Mouse (Mus musculus): Measurements from ENCODE around the gene Eif4e3. TPM values are rescaled to one million over a fixed set of nuclear protein-coding genes. Genes with fewer than 3 reads are reported as not detected.

The Eif4e3 gene
- total and polyA plus RNA-seq, 2 experiments from 2014 or later, result 6.0 to 12.9 TPM

- Histone ChIP-seq H3K9me3 (ENCODE audit: low read length) (no peaks in the 10 kb centered on the region), H3K27me3 (ENCODE audit: insufficient read depth, low read length) (no peaks in the 10 kb centered on the region), H3K36me3 (ENCODE audit: insufficient read depth) (peaks cover 24% of the 10 kb centered on the region), H3K27ac (ENCODE audit: low read depth, low read length) (no peak overlapping the region), H3K4me2 (ENCODE audit: low read depth) (no peak overlapping the region), H3K4me3 (ENCODE audit: low read depth, low read length) (no peak overlapping the region), H3K9ac (no peak overlapping the region), H3K4me1 (ENCODE audit: insufficient read depth) (no peaks in the 10 kb centered on the region)
- DNase-seq (no peak), ATAC-seq (no peak)
- 41% methylated on average over 8 of the region's 8 CpGs for WGBS
- TF ChIP-seq CTCF (IDR thresholded peaks at IDR 0.05; ENCODE audit: low read depth), result no peak
Measured at GRCm38 (mm10) chr6:99636801-99637200, 29.8 kb downstream of the Eif4e3 start.

GRCm38 (mm10) chr6:99636121-99636520 is 30.4 kb downstream of the Eif4e3 start:
- TF ChIP-seq CTCF (IDR thresholded peaks at IDR 0.05; ENCODE audit: low read depth), result no peak
- no peak overlapping the region for H3K4me2 ChIP-seq (ENCODE audit: low read depth)
- DNase-seq (no peak), ATAC-seq (peak; percentile 40; the same call in 1 of the 2 replicates)
- peaks cover 28% of the 10 kb centered on the region for H3K36me3 ChIP-seq (ENCODE audit: insufficient read depth)
- no peaks in the 10 kb centered on the region for H3K9me3 ChIP-seq (ENCODE audit: low read length)
- H3K27me3 ChIP-seq (ENCODE audit: insufficient read depth, low read length), result no peaks in the 10 kb centered on the region
- H3K4me1 ChIP-seq (ENCODE audit: insufficient read depth), result no peaks in the 10 kb centered on the region
- no peak overlapping the region for H3K4me3 ChIP-seq (ENCODE audit: low read depth, low read length)
- WGBS, result 53% methylated on average over 9 of the region's 9 CpGs
- H3K27ac ChIP-seq (ENCODE audit: low read depth, low read length), result no peak overlapping the region
- no peak overlapping the region for H3K9ac ChIP-seq

- TF ChIP-seq CTCF (IDR thresholded peaks at IDR 0.05; ENCODE audit: low read depth), result no peak
- WGBS, result 89% methylated on average over 32 of the region's 32 CpGs
- H3K27me3 ChIP-seq (ENCODE audit: insufficient read depth, low read length), result no peaks in the 10 kb centered on the region
- no peak overlapping the region for H3K9ac ChIP-seq
- H3K36me3 ChIP-seq (ENCODE audit: insufficient read depth), result peaks cover 19% of the 10 kb centered on the region
- no peaks in the 10 kb centered on the region for H3K9me3 ChIP-seq (ENCODE audit: low read length)
- no peak overlapping the region for H3K4me2 ChIP-seq (ENCODE audit: low read depth)
- ATAC-seq, result no peak
- H3K4me1 ChIP-seq (ENCODE audit: insufficient read depth), result no peaks in the 10 kb centered on the region
- no peak for DNase-seq
- no peak overlapping the region for H3K27ac ChIP-seq (ENCODE audit: low read depth, low read length)
- no peak overlapping the region for H3K4me3 ChIP-seq (ENCODE audit: low read depth, low read length)
Measured at GRCm38 (mm10) chr6:99632121-99632980, 34.2 kb downstream of the Eif4e3 start.

GRCm38 (mm10) chr6:99631637-99632036 is 34.9 kb downstream of the Eif4e3 start:
- no peak overlapping the region for H3K9ac ChIP-seq
- no peaks in the 10 kb centered on the region for H3K4me1 ChIP-seq (ENCODE audit: insufficient read depth)
- no peak for ATAC-seq
- no peak for TF ChIP-seq CTCF (IDR thresholded peaks at IDR 0.05; ENCODE audit: low read depth)
- H3K4me3 ChIP-seq (ENCODE audit: low read depth, low read length), result no peak overlapping the region
- WGBS, result 83% methylated on average over 5 of the region's 5 CpGs
- H3K27ac ChIP-seq (ENCODE audit: low read depth, low read length), result no peak overlapping the region
- H3K4me2 ChIP-seq (ENCODE audit: low read depth), result no peak overlapping the region
- no peak for DNase-seq
- peaks cover 19% of the 10 kb centered on the region for H3K36me3 ChIP-seq (ENCODE audit: insufficient read depth)
- no peaks in the 10 kb centered on the region for H3K9me3 ChIP-seq (ENCODE audit: low read length)
- no peaks in the 10 kb centered on the region for H3K27me3 ChIP-seq (ENCODE audit: insufficient read depth, low read length)

- no peak for DNase-seq
- peak; percentile 28; the same call in 1 of the 2 replicates for TF ChIP-seq CTCF (IDR thresholded peaks at IDR 0.05; ENCODE audit: low read depth)
- Histone ChIP-seq H3K4me1 (ENCODE audit: insufficient read depth) (no peaks in the 10 kb centered on the region), H3K27ac (ENCODE audit: low read depth, low read length) (no peak overlapping the region), H3K9me3 (ENCODE audit: low read length) (no peaks in the 10 kb centered on the region), H3K4me3 (ENCODE audit: low read depth, low read length) (no peak overlapping the region), H3K4me2 (ENCODE audit: low read depth) (no peak overlapping the region), H3K36me3 (ENCODE audit: insufficient read depth) (peaks cover 19% of the 10 kb centered on the region), H3K9ac (no peak overlapping the region), H3K27me3 (ENCODE audit: insufficient read depth, low read length) (no peaks in the 10 kb centered on the region)
- 59% methylated on average over 8 of the region's 8 CpGs for WGBS
- ATAC-seq, result peak; percentile 34
Measured at GRCm38 (mm10) chr6:99629726-99630458, 36.7 kb downstream of the Eif4e3 start.

- H3K9ac ChIP-seq, result no peak overlapping the region
- ATAC-seq (no peak), DNase-seq (no peak)
- no peaks in the 10 kb centered on the region for H3K9me3 ChIP-seq (ENCODE audit: low read length)
- no peak for TF ChIP-seq CTCF (IDR thresholded peaks at IDR 0.05; ENCODE audit: low read depth)
- peaks cover 7% of the 10 kb centered on the region for H3K36me3 ChIP-seq (ENCODE audit: insufficient read depth)
- H3K4me3 ChIP-seq (ENCODE audit: low read depth, low read length), result no peak overlapping the region
- H3K27ac ChIP-seq (ENCODE audit: low read depth, low read length), result no peak overlapping the region
- H3K4me2 ChIP-seq (ENCODE audit: low read depth), result no peak overlapping the region
- no peaks in the 10 kb centered on the region for H3K27me3 ChIP-seq (ENCODE audit: insufficient read depth, low read length)
- 28% methylated on average over 2 of the region's 2 CpGs for WGBS
- H3K4me1 ChIP-seq (ENCODE audit: insufficient read depth), result no peaks in the 10 kb centered on the region
Measured at GRCm38 (mm10) chr6:99626347-99626746, 40.2 kb downstream of the Eif4e3 start.

- ATAC-seq (no peak), DNase-seq (no peak)
- Histone ChIP-seq H3K27ac (ENCODE audit: low read depth, low read length) (no peak overlapping the region), H3K36me3 (ENCODE audit: insufficient read depth) (peaks cover 3% of the 10 kb centered on the region; the same call in 1 of the 2 replicates), H3K9ac (no peak overlapping the region), H3K4me3 (ENCODE audit: low read depth, low read length) (no peak overlapping the region), H3K27me3 (ENCODE audit: insufficient read depth, low read length) (no peaks in the 10 kb centered on the region), H3K4me2 (ENCODE audit: low read depth) (no peak overlapping the region), H3K9me3 (ENCODE audit: low read length) (no peaks in the 10 kb centered on the region), H3K4me1 (ENCODE audit: insufficient read depth) (no peaks in the 10 kb centered on the region)
- TF ChIP-seq CTCF (IDR thresholded peaks at IDR 0.05; ENCODE audit: low read depth), result no peak
- WGBS, result 16% methylated on average over 7 of the region's 7 CpGs
Measured at GRCm38 (mm10) chr6:99625803-99626202, 40.8 kb downstream of the Eif4e3 start.
